Mouse (Mus musculus) megakaryocyte, embryonic 14.5 days (primary cell): Measurements from ENCODE around the gene Mtus2. TPM values are rescaled to one million over a fixed set of nuclear protein-coding genes. Genes with fewer than 3 reads are reported as not detected.
"Not testable (repeated sequence)": the region's sequence is repeated elsewhere in the genome, so short reads cannot be mapped to it uniquely, and the experiment has no call there.

ENCODE experiments used
- H3K27me3 ChIP-seq: replicated peaks from 2 replicates; pipeline ENCODE3; 2012; ENCODE audit warnings: inconsistent platforms
- H3K36me3 ChIP-seq: replicated peaks from 2 replicates; pipeline ENCODE3; 2012; ENCODE audit warnings: low read length, inconsistent platforms, mixed read lengths
- H3K4me1 ChIP-seq: 2 replicates; pipeline ENCODE4 v1.6.1; 2012; ENCODE audit warnings: inconsistent platforms
- H3K4me3 ChIP-seq: replicated peaks from 2 replicates; pipeline ENCODE3; 2012; ENCODE audit warnings: moderate library complexity, mild to moderate bottlenecking, inconsistent platforms
- H3K9me3 ChIP-seq: 2 replicates; pipeline ENCODE4 v1.6.1; 2012; ENCODE audit warnings: inconsistent platforms
- FLI1 ChIP-seq: IDR thresholded peaks from 2 replicates; pipeline ENCODE4 v1.6.1; 2012; ENCODE audit warnings: low read length, inconsistent platforms, mixed read lengths
- GATA1 ChIP-seq: IDR thresholded peaks from 3 replicates; pipeline ENCODE4 v1.6.1; 2012; ENCODE audit warnings: mixed read lengths, low read length, inconsistent platforms, borderline replicate concordance
- polyA plus RNA-seq: library from polyadenylated mRNA; stranded (reverse); fragments of >175 nt; gene quantifications from 2 replicates; pipeline ENCODE4 v1.2.3, GENCODE M21; 2012; ENCODE audit warnings: low replicate concordance; ENCODE audit not compliant: insufficient read depth

Gene Mtus2
- polyA plus RNA-seq, 1 experiment = not detected

DNA sequence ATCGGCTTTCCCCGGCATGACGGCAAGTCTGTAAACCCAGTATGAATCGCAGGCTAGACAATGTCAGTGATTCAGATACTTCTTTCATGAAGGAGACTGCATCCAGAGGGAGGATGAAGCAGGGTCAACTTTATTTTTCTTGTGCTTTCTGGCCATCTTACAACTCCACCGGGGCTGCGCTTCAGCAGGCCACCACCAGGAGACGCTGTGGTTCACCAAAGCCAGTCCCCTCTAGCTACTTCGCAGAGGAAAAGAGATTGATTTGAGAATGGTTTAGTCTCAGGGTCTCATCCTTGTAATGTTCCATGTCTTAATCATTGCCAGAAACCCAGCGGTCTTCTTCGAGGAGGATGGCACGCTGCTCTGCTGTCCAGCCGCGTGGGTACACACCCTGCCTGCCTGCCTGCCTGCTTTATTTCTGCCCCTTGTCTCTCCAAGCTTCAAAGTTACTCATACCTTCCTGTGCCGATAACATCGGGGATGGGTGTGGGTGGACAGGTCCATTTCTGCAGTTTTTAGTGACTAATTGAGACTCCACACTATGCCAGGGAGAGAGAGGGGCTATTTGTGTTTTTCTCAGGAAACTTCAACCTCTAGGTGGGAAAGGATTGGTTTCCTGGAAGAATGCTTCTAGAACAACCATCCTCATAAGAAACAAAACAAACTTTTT lies 31.1 kb upstream of the Mtus2 start:
- Histone ChIP-seq H3K4me3 (peak overlapping the region; percentile 38), H3K4me1 (peaks cover 35% of the 10 kb centered on the region), H3K9me3 (no peaks in the 10 kb centered on the region), H3K27me3 (no peaks in the 10 kb centered on the region), H3K36me3 (no peaks in the 10 kb centered on the region)
- TF ChIP-seq GATA1 (no peak), FLI1 (no peak)

GRCm38 (mm10) chr5:147928668-147929497 lies 28.2 kb upstream of the Mtus2 start:
- Histone ChIP-seq H3K4me1 (peaks cover 21% of the 10 kb centered on the region), H3K9me3 (no peaks in the 10 kb centered on the region), H3K4me3 (no peak overlapping the region), H3K36me3 (no peaks in the 10 kb centered on the region), H3K27me3 (no peaks in the 10 kb centered on the region)
- TF ChIP-seq GATA1 = no peak
- TF ChIP-seq FLI1 = no peak

DNA sequence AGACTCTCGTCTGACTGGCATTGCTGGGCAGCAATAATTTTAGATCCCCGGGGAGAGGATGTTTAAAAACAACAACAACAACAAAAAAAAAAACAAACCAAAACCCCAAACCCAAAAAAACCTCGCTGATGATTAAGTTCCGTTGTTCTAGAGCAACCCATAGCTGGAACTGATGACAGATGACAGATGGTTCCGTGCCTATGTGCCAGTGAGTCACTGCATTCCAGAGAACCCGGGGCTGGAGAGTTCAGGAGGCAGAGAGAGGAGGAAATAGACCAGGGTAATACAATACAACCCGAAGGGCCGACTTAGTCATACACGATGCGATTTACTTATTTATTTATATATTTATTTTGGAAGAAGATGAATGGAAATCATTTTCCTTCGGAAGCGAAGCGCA lies 22.0 kb upstream of the Mtus2 start:
- peaks cover 10% of the 10 kb centered on the region for H3K4me1 ChIP-seq
- no peaks in the 10 kb centered on the region for H3K36me3 ChIP-seq
- no peak for TF ChIP-seq FLI1
- TF ChIP-seq GATA1 = no peak
- no peak overlapping the region for H3K4me3 ChIP-seq
- peaks cover 2% of the 10 kb centered on the region for H3K27me3 ChIP-seq
- peaks cover 24% of the 10 kb centered on the region for H3K9me3 ChIP-seq

GRCm38 (mm10) chr5:147939226-147939625 lies 17.9 kb upstream of the Mtus2 start:
- Histone ChIP-seq H3K4me1 (peaks cover 13% of the 10 kb centered on the region), H3K27me3 (peaks cover 18% of the 10 kb centered on the region), H3K9me3 (peaks cover 34% of the 10 kb centered on the region), H3K4me3 (peak overlapping the region; percentile 12), H3K36me3 (no peaks in the 10 kb centered on the region)
- TF ChIP-seq FLI1 = no peak
- TF ChIP-seq GATA1 = no peak

DNA sequence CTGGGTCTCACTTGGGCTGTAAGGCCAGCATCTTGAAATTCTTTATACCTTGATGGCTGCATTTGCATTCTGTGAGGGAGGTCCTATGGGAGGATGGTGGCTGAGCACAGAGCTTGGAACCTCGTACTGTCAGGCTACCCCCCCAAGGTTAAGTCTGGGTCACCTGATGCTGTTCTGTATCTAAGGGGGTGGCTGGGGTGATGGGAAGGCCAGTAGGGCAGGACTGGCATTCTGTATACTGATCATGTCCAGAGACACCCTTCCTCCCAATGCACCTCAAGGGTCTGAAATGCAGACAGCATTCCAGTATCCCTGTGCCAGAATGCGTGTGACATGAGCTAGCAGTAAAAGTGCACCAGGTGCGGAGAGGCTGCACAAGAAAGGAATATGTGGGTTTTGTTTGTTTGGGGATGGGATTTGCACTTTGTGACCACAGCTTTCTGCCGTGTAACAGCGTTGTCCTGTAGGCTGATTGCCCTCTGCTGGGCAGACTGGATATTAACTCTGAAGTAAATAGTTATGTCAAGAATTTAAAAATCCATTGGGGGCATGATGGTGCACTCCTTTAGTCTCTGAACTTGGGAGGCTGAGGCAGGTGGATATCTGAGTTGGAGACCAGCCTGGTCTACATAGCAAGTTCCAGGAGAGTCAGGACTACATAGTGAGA lies 12.0 kb upstream of the Mtus2 start:
- H3K9me3 ChIP-seq = peaks cover 20% of the 10 kb centered on the region
- H3K4me1 ChIP-seq = peaks cover 3% of the 10 kb centered on the region; the same call in 1 of the 2 replicates
- H3K4me3 ChIP-seq = no peak overlapping the region
- no peaks in the 10 kb centered on the region for H3K36me3 ChIP-seq
- peaks cover 28% of the 10 kb centered on the region for H3K27me3 ChIP-seq
- TF ChIP-seq GATA1 (no peak), FLI1 (no peak)

GRCm38 (mm10) chr5:147949881-147950280 lies 7.2 kb upstream of the Mtus2 start:
- H3K36me3 ChIP-seq = no peaks in the 10 kb centered on the region
- H3K4me3 ChIP-seq = no peak overlapping the region
- H3K27me3 ChIP-seq = peaks cover 19% of the 10 kb centered on the region
- no peaks in the 10 kb centered on the region for H3K4me1 ChIP-seq
- H3K9me3 ChIP-seq = peaks cover 38% of the 10 kb centered on the region
- no peak for TF ChIP-seq FLI1
- no peak for TF ChIP-seq GATA1

GRCm38 (mm10) chr5:147951751-147952150 lies 5.4 kb upstream of the Mtus2 start:
- no peak overlapping the region for H3K4me3 ChIP-seq
- no peaks in the 10 kb centered on the region for H3K36me3 ChIP-seq
- peaks cover 12% of the 10 kb centered on the region for H3K4me1 ChIP-seq
- TF ChIP-seq GATA1 (no peak), FLI1 (no peak)
- H3K9me3 ChIP-seq = peaks cover 46% of the 10 kb centered on the region
- H3K27me3 ChIP-seq = peaks cover 31% of the 10 kb centered on the region

DNA sequence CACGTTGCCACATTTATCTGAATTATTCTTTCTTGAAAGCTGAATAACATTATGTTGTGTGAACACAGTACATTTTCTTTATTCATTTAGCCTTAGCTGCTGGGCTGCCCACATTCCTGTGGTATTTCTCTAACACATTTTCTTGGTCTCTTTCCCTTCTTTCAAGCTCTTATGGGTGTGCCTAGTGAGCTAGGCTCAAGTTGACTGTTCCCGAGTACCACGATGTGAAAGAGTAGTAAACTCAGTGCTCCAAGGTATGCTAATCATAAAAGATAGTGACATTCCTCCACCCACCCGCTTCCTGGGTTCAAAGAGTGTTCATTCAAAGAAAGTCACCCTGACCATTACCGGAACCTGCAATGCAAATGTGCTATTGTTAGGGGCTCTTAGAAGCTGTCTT lies 3.9 kb upstream of the Mtus2 start:
- not testable (repeated sequence) for H3K4me3 ChIP-seq, H3K36me3 ChIP-seq
- peaks cover 40% of the 10 kb centered on the region for H3K9me3 ChIP-seq
- peaks cover 26% of the 10 kb centered on the region for H3K4me1 ChIP-seq
- H3K27me3 ChIP-seq = peaks cover 46% of the 10 kb centered on the region

GRCm38 (mm10) chr5:147955671-147956070 lies 1.4 kb upstream of the Mtus2 start:
- Histone ChIP-seq H3K4me3 (no peak overlapping the region), H3K9me3 (peaks cover 35% of the 10 kb centered on the region), H3K36me3 (no peaks in the 10 kb centered on the region), H3K27me3 (peaks cover 53% of the 10 kb centered on the region), H3K4me1 (peaks cover 26% of the 10 kb centered on the region)
- TF ChIP-seq GATA1 = no peak
- TF ChIP-seq FLI1 = no peak

- Histone ChIP-seq H3K9me3 (peaks cover 33% of the 10 kb centered on the region), H3K36me3 (no peaks in the 10 kb centered on the region), H3K27me3 (peaks cover 53% of the 10 kb centered on the region), H3K4me1 (peaks cover 26% of the 10 kb centered on the region), H3K4me3 (no peak overlapping the region)
- TF ChIP-seq FLI1 (no peak), GATA1 (no peak)
Measured at GRCm38 (mm10) chr5:147956421-147956820, 699 bp upstream of the Mtus2 start.
